Mouse (Mus musculus) liver, embryonic 12.5 days (tissue): Measurements from ENCODE around the gene Dok5. TPM values are rescaled to one million over a fixed set of nuclear protein-coding genes. Genes with fewer than 3 reads are reported as not detected.

ENCODE experiments used
- ATAC-seq: fragments of 200-750 bp; cut with Nextera tagmentation; 2 replicates; pipeline ENCODE4 v1.8.0; 2017; ENCODE audit warnings: moderate number of reproducible peaks, mild to moderate bottlenecking, moderate library complexity
- H3K27ac ChIP-seq: fragments of 300-500 bp; sonication (generic); 2 replicates; pipeline ENCODE4 v1.5.1; 2016; ENCODE audit warnings: mild to moderate bottlenecking
- H3K27me3 ChIP-seq: fragments of 300-500 bp; sonication (generic); replicated peaks from 2 replicates; pipeline ENCODE4 v1.6.1; 2016; ENCODE audit warnings: mild to moderate bottlenecking, moderate library complexity
- H3K36me3 ChIP-seq: fragments of 300-500 bp; sonication (generic); 2 replicates; pipeline ENCODE4 v1.6.1; 2016; ENCODE audit warnings: mild to moderate bottlenecking, moderate library complexity
- H3K4me1 ChIP-seq: fragments of 300-500 bp; sonication (generic); 2 replicates; pipeline ENCODE4 v1.6.1; 2016
- H3K4me2 ChIP-seq: fragments of 300-500 bp; sonication (generic); 2 replicates; pipeline ENCODE4 v1.6.1; 2016; ENCODE audit warnings: mild to moderate bottlenecking, moderate library complexity
- H3K4me3 ChIP-seq: fragments of 300-500 bp; sonication (generic); 2 replicates; pipeline ENCODE4 v1.5.1; 2016; ENCODE audit warnings: mild to moderate bottlenecking, moderate library complexity
- H3K9ac ChIP-seq: fragments of 300-500 bp; sonication (generic); 2 replicates; pipeline ENCODE4 v1.6.1; 2016; ENCODE audit warnings: mild to moderate bottlenecking, moderate library complexity
- H3K9me3 ChIP-seq: fragments of 300-500 bp; sonication (generic); replicated peaks from 2 replicates; pipeline ENCODE4 v1.6.1; 2016; ENCODE audit warnings: mild to moderate bottlenecking, moderate library complexity
- whole genome bisulfite sequencing: fragments of 180-500 bp; shearing (Covaris S2); methylation state at CpG from one replicate; pipeline ENCODE4 v1.1.7; 2016; ENCODE audit not compliant: insufficient replicate concordance; 5-methylcytosine and 5-hydroxymethylcytosine counted together
- polyA plus RNA-seq: library from polyadenylated mRNA; unstranded; fragments of >200 nt; fragmentation: Nextera tagmentation; extraction: Ambion mirVana; gene quantifications from 2 replicates; pipeline ENCODE4 v1.2.1, GENCODE M21; 2016

Gene Dok5
- polyA plus RNA-seq, 1 experiment from 2014 or later = 0.76 TPM

DNA sequence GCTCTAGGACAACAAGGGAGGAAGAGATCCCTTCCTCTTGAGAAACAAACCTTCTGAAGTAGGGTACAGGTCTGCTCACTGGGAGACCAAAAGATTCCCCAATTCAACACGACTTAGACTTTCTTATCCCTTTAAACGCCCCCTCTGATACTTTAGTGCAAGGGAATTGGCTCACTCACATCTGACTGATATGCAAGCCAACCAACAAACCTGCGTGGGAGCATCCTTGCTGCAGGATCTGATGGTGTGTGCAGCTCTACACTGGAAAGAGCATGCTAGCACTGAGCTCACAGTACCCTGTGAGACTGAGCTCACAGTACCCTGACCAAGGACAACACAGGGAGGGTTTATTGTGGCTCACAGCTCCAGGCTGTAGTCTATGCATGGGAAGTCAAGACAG, 139.9 kb downstream of the Dok5 start:
- H3K4me1 ChIP-seq = no peaks in the 10 kb centered on the region
- 47% methylated on average over 3 of the region's 3 CpGs for WGBS
- H3K4me2 ChIP-seq = no peak overlapping the region
- H3K9me3 ChIP-seq = no peaks in the 10 kb centered on the region
- H3K9ac ChIP-seq = no peak overlapping the region
- H3K27me3 ChIP-seq = no peaks in the 10 kb centered on the region
- H3K27ac ChIP-seq = no peak overlapping the region
- no peaks in the 10 kb centered on the region for H3K36me3 ChIP-seq
- no peak overlapping the region for H3K4me3 ChIP-seq
- no peak for ATAC-seq

DNA sequence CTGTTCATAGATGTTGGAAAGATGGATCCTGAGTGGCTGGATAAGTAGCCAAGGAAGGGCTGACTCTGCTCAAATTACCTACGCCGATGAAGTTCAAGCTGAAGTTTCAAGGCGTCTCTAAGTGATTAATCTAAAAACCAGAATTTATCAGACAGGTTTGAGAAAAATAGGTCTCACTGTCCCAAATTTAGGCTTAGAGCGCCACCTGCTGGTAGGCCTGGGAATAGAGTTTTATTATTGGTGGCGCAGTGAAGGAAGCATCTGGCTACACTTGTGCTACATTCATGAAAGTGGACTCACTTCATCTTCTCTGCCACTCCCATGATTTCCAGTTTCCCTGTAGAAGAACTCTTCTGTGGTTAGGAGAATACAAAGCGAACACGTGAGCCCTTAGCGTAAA, 141.8 kb downstream of the Dok5 start:
- no peak overlapping the region for H3K4me3 ChIP-seq
- WGBS = 9% methylated on average over 8 of the region's 8 CpGs
- no peak overlapping the region for H3K9ac ChIP-seq
- H3K4me1 ChIP-seq = no peaks in the 10 kb centered on the region
- H3K9me3 ChIP-seq = no peaks in the 10 kb centered on the region
- ATAC-seq = no peak
- H3K4me2 ChIP-seq = no peak overlapping the region
- peaks cover 7% of the 10 kb centered on the region; the same call in 1 of the 2 replicates for H3K27me3 ChIP-seq
- no peaks in the 10 kb centered on the region for H3K36me3 ChIP-seq
- H3K27ac ChIP-seq = no peak overlapping the region

DNA sequence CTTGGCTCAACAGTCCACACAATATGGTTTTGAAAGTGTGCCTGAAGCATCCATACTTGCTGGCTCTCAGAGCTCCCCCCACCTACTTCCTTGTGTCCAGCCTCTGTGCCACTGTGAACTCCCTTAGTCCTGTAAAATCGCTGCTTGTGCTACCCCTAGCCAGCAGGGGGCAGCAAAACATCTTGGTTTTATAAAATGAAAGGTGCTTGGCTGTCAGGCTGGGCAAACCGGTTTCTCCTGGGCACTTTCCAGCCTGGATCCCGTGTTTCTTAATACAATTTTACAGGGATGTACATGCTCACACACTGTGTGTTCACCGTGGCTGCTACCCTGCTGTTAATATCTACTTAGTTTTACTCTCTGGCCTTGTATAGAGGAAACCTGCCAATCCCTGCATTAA, 145.9 kb downstream of the Dok5 start:
- H3K4me2 ChIP-seq = no peak overlapping the region
- H3K4me1 ChIP-seq = no peaks in the 10 kb centered on the region
- no peak overlapping the region for H3K27ac ChIP-seq
- no peak; the same call in 1 of the 2 replicates for ATAC-seq
- under 1% methylated on average over 4 of the region's 4 CpGs for WGBS
- H3K9me3 ChIP-seq = no peaks in the 10 kb centered on the region
- H3K27me3 ChIP-seq = peaks cover 22% of the 10 kb centered on the region
- no peak overlapping the region for H3K4me3 ChIP-seq
- H3K36me3 ChIP-seq = no peaks in the 10 kb centered on the region
- no peak overlapping the region for H3K9ac ChIP-seq

DNA sequence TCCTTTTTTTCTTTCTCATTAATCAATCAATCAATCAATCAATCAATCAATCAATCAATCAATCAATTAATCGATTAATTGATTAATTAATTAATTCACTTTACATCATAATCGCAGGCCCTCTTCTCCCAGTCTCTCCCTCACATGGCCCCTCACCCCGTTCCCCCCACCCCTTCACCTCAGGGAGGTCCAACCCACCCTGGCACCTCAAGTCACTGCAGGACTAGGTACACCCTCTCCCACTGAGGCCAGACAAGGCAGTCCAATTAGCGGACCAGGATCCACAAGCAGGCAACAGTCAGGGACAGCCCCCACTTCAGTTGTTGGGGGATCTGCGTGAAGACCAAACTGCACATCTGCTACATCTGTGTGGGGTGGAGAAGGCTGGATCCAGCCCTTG, 146.3 kb downstream of the Dok5 start:
- no peaks in the 10 kb centered on the region for H3K36me3 ChIP-seq
- WGBS = 53% methylated on average over 5 of the region's 5 CpGs
- no peaks in the 10 kb centered on the region for H3K4me1 ChIP-seq
- H3K4me2 ChIP-seq = no peak overlapping the region
- H3K27ac ChIP-seq = no peak overlapping the region
- H3K9ac ChIP-seq = no peak overlapping the region
- H3K4me3 ChIP-seq = no peak overlapping the region
- peaks cover 22% of the 10 kb centered on the region for H3K27me3 ChIP-seq
- no peaks in the 10 kb centered on the region for H3K9me3 ChIP-seq
- no peak for ATAC-seq

DNA sequence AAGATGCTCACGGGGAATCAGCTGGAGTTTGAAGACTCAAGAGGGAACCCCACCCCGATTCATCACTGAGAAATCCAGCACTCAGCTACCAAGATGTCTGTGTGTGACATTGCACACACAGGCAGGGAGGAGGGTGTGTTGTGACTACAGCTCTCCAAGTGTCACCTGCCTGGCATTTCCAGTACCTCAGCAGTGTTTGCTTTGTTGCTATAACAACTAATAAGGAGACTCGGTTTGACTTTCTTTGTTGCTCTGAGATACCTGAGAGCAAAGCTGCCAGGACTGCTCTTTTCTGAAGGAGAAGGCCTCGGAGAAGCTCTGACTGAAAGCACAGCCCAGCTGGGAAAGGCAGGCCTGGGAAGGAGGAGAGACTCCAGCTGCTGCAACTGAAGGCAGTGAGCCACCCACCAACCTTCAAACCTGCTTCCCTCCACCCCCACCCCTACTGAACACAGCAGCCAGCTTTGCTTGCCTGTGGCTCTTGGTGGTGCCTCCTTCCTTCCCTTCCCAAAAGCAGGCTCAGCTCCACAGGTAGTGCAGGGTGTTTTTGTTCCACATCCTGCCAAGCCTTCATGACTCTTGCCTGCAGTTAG, 152.7 kb downstream of the Dok5 start:
- WGBS = 41% methylated on average over 4 of the region's 4 CpGs
- Histone ChIP-seq H3K9ac (no peak overlapping the region), H3K4me3 (no peak overlapping the region), H3K4me1 (no peaks in the 10 kb centered on the region), H3K9me3 (no peaks in the 10 kb centered on the region), H3K4me2 (no peak overlapping the region), H3K27me3 (peaks cover 7% of the 10 kb centered on the region), H3K36me3 (no peaks in the 10 kb centered on the region), H3K27ac (no peak overlapping the region)
- ATAC-seq = no peak

DNA sequence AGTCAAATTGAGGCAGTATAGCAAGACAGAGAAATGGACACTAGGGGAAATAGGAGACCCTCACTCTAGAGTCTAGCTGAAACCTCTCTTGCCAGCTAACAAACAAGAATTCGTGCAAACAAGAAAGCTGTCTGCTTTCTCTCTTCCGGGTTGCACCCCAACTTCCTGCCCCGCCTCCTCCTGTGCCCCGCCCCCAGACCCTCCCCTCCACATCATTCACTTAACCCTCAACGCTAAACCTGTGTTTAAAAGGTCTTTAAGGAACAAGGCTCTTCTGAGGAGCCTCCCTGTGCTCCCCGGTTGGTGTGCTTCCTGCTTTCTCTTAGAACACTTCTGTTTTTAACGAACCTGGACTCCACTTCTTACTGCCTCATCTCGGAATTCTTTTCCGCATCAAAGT, 156.4 kb downstream of the Dok5 start:
- Histone ChIP-seq H3K27ac (no peak overlapping the region), H3K4me1 (no peaks in the 10 kb centered on the region), H3K9me3 (no peaks in the 10 kb centered on the region), H3K36me3 (no peaks in the 10 kb centered on the region), H3K4me2 (peak overlapping the region; percentile 14), H3K9ac (no peak overlapping the region), H3K27me3 (no peaks in the 10 kb centered on the region), H3K4me3 (no peak overlapping the region)
- no peak for ATAC-seq
- WGBS = 35% methylated on average over 9 of the region's 9 CpGs

DNA sequence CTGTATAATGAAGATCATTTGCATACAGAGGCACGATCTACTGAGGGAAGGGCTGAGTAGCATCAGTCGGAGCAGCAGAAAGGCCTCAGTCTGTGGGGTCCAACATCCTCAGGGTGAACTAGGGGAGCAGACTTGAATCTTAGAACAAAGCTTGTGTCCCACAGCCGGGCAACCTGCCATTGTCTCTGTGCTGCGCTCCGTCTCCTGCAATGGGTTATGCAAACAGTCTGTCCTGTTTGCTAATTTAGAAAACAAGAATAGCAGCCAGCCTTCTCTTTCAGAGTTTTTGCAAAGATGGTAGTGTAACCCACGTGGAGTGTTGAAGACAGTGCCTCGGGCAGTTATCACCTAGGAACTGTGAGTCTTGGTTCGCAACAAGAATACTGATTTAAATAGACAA, 163.5 kb downstream of the Dok5 start:
- Histone ChIP-seq H3K4me3 (no peak overlapping the region), H3K9me3 (no peaks in the 10 kb centered on the region), H3K27ac (no peak overlapping the region), H3K36me3 (no peaks in the 10 kb centered on the region), H3K9ac (no peak overlapping the region), H3K4me2 (no peak overlapping the region), H3K27me3 (no peaks in the 10 kb centered on the region), H3K4me1 (no peaks in the 10 kb centered on the region)
- WGBS = 69% methylated on average over 8 of the region's 8 CpGs
- no peak for ATAC-seq

DNA sequence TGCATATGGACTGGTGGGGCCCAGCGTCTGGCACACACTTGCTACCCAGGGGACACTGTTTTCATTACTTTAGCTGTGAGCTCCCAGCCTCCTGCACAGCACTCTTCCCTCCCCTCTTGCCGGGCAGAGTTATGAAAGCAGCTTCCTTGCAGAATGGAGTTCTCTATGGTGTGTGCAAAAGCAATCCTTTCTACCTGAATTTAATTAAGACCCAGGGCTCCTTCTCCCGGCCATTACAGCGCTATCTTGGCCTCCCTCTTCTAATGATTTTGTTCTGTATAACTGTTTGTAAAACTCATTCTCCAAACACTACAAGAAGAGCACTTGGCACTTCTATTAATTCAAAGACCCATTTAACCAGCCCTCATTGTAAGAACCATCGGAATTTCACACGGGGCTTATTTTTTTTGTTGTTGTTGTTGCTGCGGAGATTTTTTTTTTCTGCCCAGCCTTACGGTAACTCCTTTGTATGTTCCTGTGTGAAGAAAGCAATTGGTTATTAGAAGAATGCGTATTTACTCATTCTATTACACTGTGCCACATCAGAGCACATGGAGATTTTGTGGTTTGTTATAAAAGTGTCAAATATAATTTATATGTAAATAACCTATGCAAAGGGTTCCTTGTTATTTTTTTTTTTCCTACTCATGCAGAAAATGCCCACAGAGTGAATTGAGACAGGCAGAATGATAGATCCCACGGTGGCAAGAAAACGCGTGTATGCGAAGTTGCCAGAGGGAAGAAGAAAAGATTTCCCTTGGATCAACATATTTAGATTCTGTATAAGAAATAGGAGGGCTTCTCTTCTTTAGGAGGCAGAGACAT, 170.8 kb downstream of the Dok5 start:
- WGBS = 77% methylated on average over 13 of the region's 13 CpGs
- Histone ChIP-seq H3K36me3 (no peaks in the 10 kb centered on the region), H3K4me3 (no peak overlapping the region), H3K9me3 (peaks cover 5% of the 10 kb centered on the region), H3K27me3 (no peaks in the 10 kb centered on the region), H3K4me1 (no peaks in the 10 kb centered on the region), H3K9ac (no peak overlapping the region), H3K4me2 (no peak overlapping the region), H3K27ac (no peak overlapping the region)
- ATAC-seq = no peak

DNA sequence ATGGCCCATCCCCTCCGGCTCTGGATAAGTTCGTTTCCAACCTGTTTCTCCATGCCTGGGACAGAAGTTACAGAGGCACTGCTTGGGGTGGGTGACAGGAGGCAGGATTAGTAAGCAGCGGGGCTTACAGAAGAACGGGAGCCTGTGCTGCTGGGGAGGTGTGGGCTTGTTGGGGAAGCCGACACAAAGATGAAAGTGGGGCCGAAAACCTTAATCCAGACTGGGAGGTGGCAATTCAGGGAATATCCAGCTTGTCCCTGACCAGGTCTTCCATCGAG, 171.4 kb downstream of the Dok5 start:
- WGBS = 78% methylated on average over 7 of the region's 7 CpGs

DNA sequence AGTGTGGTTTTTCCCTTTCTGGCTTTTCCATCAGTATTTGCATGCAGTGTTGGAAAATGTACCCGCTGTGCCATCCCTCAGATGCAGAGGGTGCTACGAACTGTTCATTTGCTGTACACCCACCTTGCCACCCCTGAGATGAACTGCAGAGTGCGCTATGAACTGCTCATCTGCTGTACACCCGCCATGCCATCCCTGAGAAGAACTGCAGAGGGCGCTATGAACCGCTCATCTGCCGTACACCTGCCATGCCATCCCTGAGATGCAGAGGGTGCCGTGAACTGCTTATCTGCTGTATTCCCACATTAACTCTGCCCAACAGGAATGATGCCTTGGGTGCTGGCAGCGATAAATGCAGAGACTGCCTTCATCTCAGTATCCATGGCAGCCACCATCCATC, 171.8 kb downstream of the Dok5 start:
- H3K27ac ChIP-seq = no peak overlapping the region
- ATAC-seq = no peak
- H3K9me3 ChIP-seq = peaks cover 5% of the 10 kb centered on the region
- no peaks in the 10 kb centered on the region for H3K4me1 ChIP-seq
- H3K4me3 ChIP-seq = no peak overlapping the region
- H3K4me2 ChIP-seq = no peak overlapping the region
- H3K27me3 ChIP-seq = no peaks in the 10 kb centered on the region
- 69% methylated on average over 9 of the region's 9 CpGs for WGBS
- H3K9ac ChIP-seq = no peak overlapping the region
- H3K36me3 ChIP-seq = no peaks in the 10 kb centered on the region

More for the DNA sequence above, 171.4 kb downstream of the Dok5 start:
- Histone ChIP-seq H3K27me3 (no peaks in the 10 kb centered on the region), H3K4me1 (no peaks in the 10 kb centered on the region), H3K9ac (no peak overlapping the region), H3K9me3 (peaks cover 5% of the 10 kb centered on the region), H3K4me3 (no peak overlapping the region), H3K4me2 (no peak overlapping the region), H3K36me3 (no peaks in the 10 kb centered on the region), H3K27ac (no peak overlapping the region)
- no peak for ATAC-seq

DNA sequence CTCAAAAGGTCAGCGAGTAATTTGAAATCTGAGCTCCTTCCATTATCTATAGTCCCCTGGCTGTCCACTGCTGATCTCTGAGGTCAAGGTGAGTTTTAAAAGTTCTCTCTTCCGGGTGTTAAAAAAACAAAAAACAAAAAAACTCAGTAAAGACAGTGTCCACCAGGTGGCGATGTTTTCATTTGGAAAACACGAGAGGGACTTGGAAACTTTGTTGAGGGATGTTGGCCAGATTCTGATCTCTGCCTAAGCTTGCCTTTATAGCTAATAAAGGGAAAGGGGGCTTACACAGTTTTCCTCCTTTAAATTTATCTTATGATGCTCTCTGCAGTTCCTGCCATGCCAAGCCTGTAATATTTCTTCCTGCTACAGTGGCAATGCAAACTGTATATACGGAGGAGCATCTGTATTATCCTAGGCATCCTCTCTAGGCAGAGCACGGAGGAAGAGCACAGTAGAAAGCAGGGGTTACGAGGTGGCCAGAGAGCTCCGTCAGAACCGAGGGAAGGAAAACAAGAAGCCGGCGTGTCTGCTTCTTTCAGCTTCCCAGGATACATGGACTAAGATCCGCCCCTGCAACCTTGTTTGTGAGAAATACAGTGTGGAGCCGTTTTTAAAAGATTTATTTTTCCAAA, 181.1 kb downstream of the Dok5 start:
- no peaks in the 10 kb centered on the region for H3K27me3 ChIP-seq
- H3K9me3 ChIP-seq = no peaks in the 10 kb centered on the region
- WGBS = 40% methylated on average over 13 of the region's 13 CpGs
- H3K9ac ChIP-seq = no peak overlapping the region
- no peak for ATAC-seq
- no peak overlapping the region for H3K27ac ChIP-seq
- H3K4me1 ChIP-seq = no peaks in the 10 kb centered on the region
- H3K36me3 ChIP-seq = no peaks in the 10 kb centered on the region
- no peak overlapping the region for H3K4me3 ChIP-seq
- no peak overlapping the region for H3K4me2 ChIP-seq

DNA sequence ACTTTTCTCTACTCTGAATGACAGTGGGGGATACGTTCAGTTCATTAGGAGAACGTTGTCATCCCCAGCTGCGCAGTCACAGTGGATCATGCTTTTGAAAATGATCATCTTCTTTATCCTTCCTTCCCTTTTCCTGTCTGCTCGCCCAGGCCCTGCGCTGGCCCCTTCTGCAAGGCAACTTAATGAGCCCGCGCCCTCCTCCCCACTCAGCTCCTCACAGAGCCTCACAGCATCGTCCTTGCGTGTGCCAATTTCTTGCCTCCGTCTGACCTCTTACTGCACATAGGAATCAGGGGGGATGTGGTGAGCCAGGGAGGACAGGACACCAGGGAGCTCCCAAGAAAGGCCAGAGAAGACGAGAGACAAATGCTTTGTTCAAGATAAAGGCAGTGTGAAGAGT, 182.3 kb downstream of the Dok5 start:
- Histone ChIP-seq H3K9ac (no peak overlapping the region), H3K27me3 (no peaks in the 10 kb centered on the region), H3K27ac (no peak overlapping the region), H3K4me3 (no peak overlapping the region), H3K9me3 (0 out of 2 replicates have a peak, but pooled peaks cover 3% of the 10 kb centered on the region), H3K36me3 (no peaks in the 10 kb centered on the region), H3K4me1 (no peaks in the 10 kb centered on the region), H3K4me2 (no peak overlapping the region)
- ATAC-seq = no peak
- WGBS = 68% methylated on average over 11 of the region's 11 CpGs
